Mouse (Mus musculus) CH12.LX (cell line): ENCODE results near the gene Usp47. TPM values are rescaled to one million over a fixed set of nuclear protein-coding genes. Genes with fewer than 3 reads are reported as not detected.

ENCODE experiments used
- DNase-seq: peaks from one replicate; pipeline ENCODE4 v3.0.0-alpha.2; 2013; ENCODE audit errors: extremely low read depth
- H3K27ac ChIP-seq: 2 replicates; pipeline ENCODE4 v1.5.1; 2012; ENCODE audit warnings: low read depth, mild to moderate bottlenecking, control low read depth, moderate library complexity; ENCODE audit not compliant: insufficient read depth
- H3K27me3 ChIP-seq: replicated peaks from 2 replicates; pipeline ENCODE3; 2012; ENCODE audit warnings: inconsistent platforms
- H3K36me3 ChIP-seq, 2 experiments: replicated peaks in 1 of 2; 2 replicates each; pipeline versions ENCODE3 to v1.6.1; 2012; ENCODE audit warnings: inconsistent platforms in 1 of 2, low read length in 1 of 2, mild to moderate bottlenecking in 1 of 2, mixed read lengths in 1 of 2, moderate library complexity in 1 of 2; ENCODE audit not compliant: control insufficient read depth in 1 of 2, insufficient read depth in 1 of 2
- H3K4me1 ChIP-seq, 2 experiments: 2 replicates each; pipeline ENCODE4 v1.6.1; 2012; ENCODE audit warnings: inconsistent platforms in 1 of 2, moderate library complexity in 1 of 2; ENCODE audit not compliant: insufficient read depth in 2 of 2, control insufficient read depth in 1 of 2
- H3K4me2 ChIP-seq: 2 replicates; pipeline ENCODE4 v1.6.1; 2012; ENCODE audit warnings: low read depth, mild to moderate bottlenecking, control low read depth; ENCODE audit not compliant: poor library complexity, insufficient read depth, severe bottlenecking
- H3K4me3 ChIP-seq, 3 experiments: fragments of 150-350 bp in 1 of 3; sonication (generic) in 1 of 3; replicated peaks in 1 of 3; 2 replicates each; pipeline versions ENCODE3 to v1.5.1; 2011 to 2012; ENCODE audit warnings: low read depth in 2 of 3, low read length in 2 of 3, mild to moderate bottlenecking in 2 of 3, moderate library complexity in 2 of 3, control low read depth in 1 of 3, improper control_type of control experiment in 1 of 3, inconsistent platforms in 1 of 3, mixed read lengths in 1 of 3; ENCODE audit not compliant: poor library complexity in 1 of 3
- H3K79me2 ChIP-seq: replicated peaks from 2 replicates; pipeline ENCODE4 v1.6.1; 2012; ENCODE audit warnings: mild to moderate bottlenecking, moderate library complexity; ENCODE audit not compliant: control insufficient read depth, poor library complexity, insufficient read depth, severe bottlenecking; ENCODE audit errors: extremely low read depth
- H3K9ac ChIP-seq: 2 replicates; pipeline ENCODE4 v1.6.1; 2012; ENCODE audit warnings: low read depth, mild to moderate bottlenecking, control low read depth, moderate library complexity; ENCODE audit not compliant: insufficient read depth
- H3K9me3 ChIP-seq: replicated peaks from 2 replicates; pipeline ENCODE3; 2012; ENCODE audit warnings: low read length, inconsistent platforms, mixed read lengths
- BHLHE40 ChIP-seq: IDR thresholded peaks from 2 replicates; pipeline ENCODE4 v1.6.1; 2011; ENCODE audit warnings: mild to moderate bottlenecking, low read depth, low read length, improper control_type of control experiment
- CHD2 ChIP-seq: IDR thresholded peaks from 2 replicates; pipeline ENCODE4 v1.6.1; 2011; ENCODE audit warnings: low read length, improper control_type of control experiment
- E2F4 ChIP-seq: IDR thresholded peaks from 2 replicates; pipeline ENCODE4 v1.6.1; 2011; ENCODE audit warnings: low read depth, low read length, improper control_type of control experiment; ENCODE audit not compliant: insufficient replicate concordance
- ELF1 ChIP-seq: IDR thresholded peaks from 2 replicates; pipeline ENCODE4 v1.6.1; 2014; ENCODE audit warnings: low read depth, mild to moderate bottlenecking, inconsistent platforms, low read length, improper control_type of control experiment
- GABPA ChIP-seq: IDR thresholded peaks from 2 replicates; pipeline ENCODE4 v1.6.1; 2012; ENCODE audit warnings: low read depth, low read length, improper control_type of control experiment, inconsistent platforms; ENCODE audit not compliant: insufficient replicate concordance
- HCFC1 ChIP-seq: IDR thresholded peaks from 2 replicates; pipeline ENCODE4 v1.6.1; 2012; ENCODE audit warnings: low read depth, mild to moderate bottlenecking, inconsistent platforms, low read length, improper control_type of control experiment
- IRF4 ChIP-seq: IDR thresholded peaks from 2 replicates; pipeline ENCODE4 v1.6.1; 2014; ENCODE audit warnings: low read depth, mild to moderate bottlenecking, inconsistent platforms, low read length, improper control_type of control experiment
- JUN ChIP-seq: IDR thresholded peaks from 2 replicates; pipeline ENCODE4 v1.6.1; 2011; ENCODE audit warnings: low read depth, mild to moderate bottlenecking, low read length, improper control_type of control experiment, moderate library complexity; ENCODE audit not compliant: insufficient read depth
- MAX ChIP-seq: IDR thresholded peaks from 2 replicates; pipeline ENCODE4 v1.6.1; 2011; ENCODE audit warnings: low read length, improper control_type of control experiment
- MEF2A ChIP-seq: IDR thresholded peaks from 2 replicates; pipeline ENCODE4 v1.6.1; 2014; ENCODE audit warnings: low read depth, mild to moderate bottlenecking, inconsistent platforms, low read length, improper control_type of control experiment, borderline replicate concordance
- NELFE ChIP-seq: IDR thresholded peaks from 2 replicates; pipeline ENCODE4 v1.6.1; 2011; ENCODE audit warnings: low read depth, low read length, improper control_type of control experiment
- NRF1 ChIP-seq: IDR thresholded peaks from 2 replicates; pipeline ENCODE4 v1.6.1; 2014; ENCODE audit warnings: low read depth, mild to moderate bottlenecking, inconsistent platforms, low read length, improper control_type of control experiment, moderate library complexity
- POLR2A ChIP-seq: IDR thresholded peaks from 2 replicates; pipeline ENCODE4 v1.6.1; 2011; ENCODE audit warnings: low read depth, mild to moderate bottlenecking, improper control_type of control experiment, low read length
- POLR2AphosphoS2 ChIP-seq: IDR thresholded peaks from 2 replicates; pipeline ENCODE4 v1.6.1; 2011; ENCODE audit warnings: low read depth, low read length, improper control_type of control experiment
- SIN3A ChIP-seq: IDR thresholded peaks from 2 replicates; pipeline ENCODE4 v1.6.1; 2012; ENCODE audit warnings: low read length, improper control_type of control experiment, inconsistent platforms
- SMC3 ChIP-seq: IDR thresholded peaks from 2 replicates; pipeline ENCODE4 v1.6.1; 2011; ENCODE audit warnings: low read depth, low read length, improper control_type of control experiment
- TBP ChIP-seq: conservative IDR thresholded peaks from 2 replicates; pipeline ENCODE4 v1.6.1; 2011; ENCODE audit warnings: low read depth, low read length, improper control_type of control experiment
- USF2 ChIP-seq: conservative IDR thresholded peaks from 2 replicates; pipeline ENCODE4 v1.6.1; 2011; ENCODE audit warnings: low read depth, low read length, improper control_type of control experiment
- ZC3H11A ChIP-seq: IDR thresholded peaks from 2 replicates; pipeline ENCODE4 v1.6.1; 2012; ENCODE audit warnings: low read depth, mild to moderate bottlenecking, inconsistent platforms, low read length, improper control_type of control experiment
- ZKSCAN1 ChIP-seq: IDR thresholded peaks from 2 replicates; pipeline ENCODE4 v1.6.1; 2012; ENCODE audit warnings: low read depth, inconsistent platforms, low read length, improper control_type of control experiment, borderline replicate concordance
- ZNF384 ChIP-seq: IDR thresholded peaks from 2 replicates; pipeline ENCODE4 v1.6.1; 2012; ENCODE audit warnings: low read depth, low read length, improper control_type of control experiment, inconsistent platforms
- dilution Hi-C: fragments of 300-500 bp; cut with MboI; formaldehyde crosslinking; loops from 2 replicates; pipeline ENCODE4 v1.14.3; 2020; ENCODE audit warnings: low sequenced_read_pairs; ENCODE audit not compliant: extremely low pct_unique_long_range_greater_than_20kb, extremely low pct_ligation_motif_present
- in situ Hi-C: fragments of 300-500 bp; cut with MboI; formaldehyde crosslinking; loops from 3 replicates; pipeline ENCODE4 v1.14.3; 2019; ENCODE audit warnings: low sequenced_read_pairs, low pct_ligation_motif_present, low pct_unique_long_range_greater_than_20kb, mixed read lengths
- polyA plus RNA-seq: library from polyadenylated mRNA; unstranded; fragments of >175 nt; gene quantifications from 2 replicates; pipeline ENCODE4 v1.2.1, GENCODE M21; 2012; ENCODE audit warnings: low read depth; ENCODE audit not compliant: insufficient read length
- total RNA-seq, 2 experiments: library from RNA; depleted of rRNA; stranded (reverse); fragments of 300-350 nt in 1 of 2; fragments of >200 nt in 1 of 2; gene quantifications; 2 replicates each; pipeline ENCODE4 v1.2.3; 2012 to 2014

Gene Usp47
- total and polyA plus RNA-seq, 3 experiments: 35.0 to 36.8 (median 35.8) TPM

DNA sequence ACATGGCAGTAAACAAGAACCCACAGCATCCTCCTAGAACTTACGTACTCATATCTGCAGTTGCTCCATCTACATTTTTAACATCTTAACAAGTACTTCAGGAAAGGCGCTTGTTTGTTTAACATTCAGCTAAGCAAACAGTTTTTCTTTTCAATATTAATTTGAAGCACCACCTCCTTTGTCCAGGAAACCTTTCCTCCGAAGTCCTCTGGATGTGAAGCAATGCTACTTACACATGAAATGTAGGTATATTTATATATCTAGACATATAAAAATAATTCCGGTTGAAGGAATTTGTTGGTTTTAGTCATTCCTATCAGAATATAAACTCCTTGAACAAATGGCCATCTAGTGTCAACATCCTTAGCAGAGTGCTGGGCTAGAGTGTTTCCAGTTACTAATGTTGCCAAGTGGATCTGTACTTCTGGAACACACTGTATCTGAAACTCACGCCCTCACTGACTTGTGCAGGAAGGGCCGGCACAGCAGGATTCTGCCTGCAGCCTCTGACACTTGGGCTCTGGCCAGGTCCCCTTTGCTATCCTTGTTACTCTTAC lies 10.6 kb upstream of the Usp47 start:
- Histone ChIP-seq H3K27ac (no peak overlapping the region), H3K4me3 (no peak overlapping the region), H3K4me2 (no peak overlapping the region), H3K4me1 (no peaks in the 10 kb centered on the region), H3K79me2 (no peaks in the 10 kb centered on the region), H3K9me3 (no peaks in the 10 kb centered on the region), H3K9ac (no peak overlapping the region), H3K27me3 (no peaks in the 10 kb centered on the region), H3K36me3 (no peaks in the 10 kb centered on the region)
- dilution Hi-C loops (no loop called here), in situ Hi-C loops (no loop called here)
- no peak for DNase-seq
- no peak for TF ChIP-seq ZNF384
- no peak for TF ChIP-seq MAX
- no peak for TF ChIP-seq JUN
- no peak for TF ChIP-seq ELF1
- TF ChIP-seq MEF2A: no peak
- TF ChIP-seq IRF4: no peak
- TF ChIP-seq TBP: no peak
- TF ChIP-seq SMC3: no peak
- no peak for TF ChIP-seq SIN3A
- no peak for TF ChIP-seq GABPA
- no peak for TF ChIP-seq POLR2A
- no peak for TF ChIP-seq CHD2
- TF ChIP-seq POLR2AphosphoS2: no peak
- no peak for TF ChIP-seq NELFE
- TF ChIP-seq, all 38 proteins: peak for 0

DNA sequence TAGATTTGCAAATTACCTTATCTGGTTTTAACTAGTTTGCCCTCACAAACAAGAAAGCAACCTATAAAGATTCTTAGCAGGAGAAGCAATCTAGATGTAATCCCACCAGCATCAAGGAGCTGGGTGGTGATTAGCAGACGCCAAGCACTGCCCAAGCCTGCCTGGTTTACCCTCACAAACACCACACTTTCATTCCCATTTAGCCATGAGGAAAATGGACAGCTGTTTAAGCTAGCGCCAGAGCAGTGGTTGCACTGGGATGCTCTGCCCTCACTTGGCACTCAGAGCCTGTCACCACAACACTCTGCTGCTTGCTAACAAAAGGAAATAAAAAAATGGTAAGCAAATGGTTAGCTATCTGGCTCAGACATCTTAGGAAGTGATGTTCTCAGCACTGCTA lies 9.2 kb upstream of the Usp47 start:
- Histone ChIP-seq H3K79me2 (no peaks in the 10 kb centered on the region), H3K27ac (no peak overlapping the region), H3K4me2 (no peak overlapping the region), H3K9me3 (no peaks in the 10 kb centered on the region)
- TF ChIP-seq ELF1 (no peak), POLR2AphosphoS2 (no peak), BHLHE40 (no peak), POLR2A (no peak), MAX (no peak), ZNF384 (no peak), ZC3H11A (no peak), SIN3A (no peak), JUN (no peak), USF2 (no peak), E2F4 (no peak), TBP (no peak), MEF2A (no peak), GABPA (no peak), NRF1 (no peak), CHD2 (no peak), IRF4 (no peak), HCFC1 (no peak), ZKSCAN1 (no peak)
- TF ChIP-seq, all 38 proteins: peak for 0
- no peak for DNase-seq
- H3K36me3 ChIP-seq: no peaks in the 10 kb centered on the region
- H3K4me3 ChIP-seq: no peak overlapping the region
- in situ Hi-C loops: no loop called here
- H3K27me3 ChIP-seq: no peaks in the 10 kb centered on the region
- no peaks in the 10 kb centered on the region for H3K4me1 ChIP-seq
- H3K9ac ChIP-seq: no peak overlapping the region
- dilution Hi-C loops: no loop called here
